Comparison of ENCODE assay signal across 21 mouse cellular contexts in the genomic region with DNA sequence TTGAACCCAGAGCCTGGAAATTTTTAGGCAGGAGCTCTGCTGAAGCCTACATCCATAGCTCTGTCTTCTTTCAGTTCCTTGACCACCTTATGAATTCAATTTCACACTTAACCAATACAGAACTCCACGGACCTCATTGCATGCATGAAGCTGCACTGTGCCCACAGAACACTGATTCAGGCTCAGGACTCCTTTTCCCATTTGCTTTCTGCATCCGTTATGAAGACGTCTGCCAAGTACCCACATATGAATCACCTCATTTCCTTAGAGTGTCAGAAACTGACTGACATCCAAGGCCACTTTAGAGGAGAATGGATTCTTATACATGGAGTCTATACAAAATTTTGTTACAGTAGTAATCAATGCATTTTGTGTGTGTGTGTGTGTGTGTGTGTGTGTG.
DNase-seq lines count a peak whose midpoint lies in the region; ATAC-seq and TF ChIP-seq lines count a peak whose summit lies in the region.
"Had no signal": no experiment of that assay in that cellular context is flagged by ENCODE, and none has a peak within 500 bp of the region (broad histone marks: within the 10 kb centered on the region; RNA-seq: fewer than 3 reads in every experiment).

No protein-coding gene starts in this region.

- no peaks in the 10 kb centered on the region for H3K36me3 ChIP-seq in hindbrain, postnatal 0 days (ENCODE audit: insufficient read depth, low read length)
- H3K36me3 ChIP-seq: embryonic facial prominence, embryonic 13.5 days; embryonic facial prominence, embryonic 15.5 days; forebrain, embryonic 15.5 days had no signal

- H3K27ac ChIP-seq in hindbrain, postnatal 0 days: no peak overlapping the region
- H3K27ac ChIP-seq: embryonic facial prominence, embryonic 13.5 days; embryonic facial prominence, embryonic 15.5 days; forebrain, embryonic 13.5 days; forebrain, embryonic 15.5 days had no signal

- no peak for TF ChIP-seq CTCF in hindbrain, postnatal 0 days (IDR thresholded peaks at IDR 0.05; ENCODE audit: low read depth)

- DNase-seq in right cerebral cortex, adult 18-20 months: peak; percentile 1
- no peak for DNase-seq in right cerebral cortex, postnatal 14 days
- DNase-seq in 416B (ENCODE audit: low read depth): peak; percentile 51
- DNase-seq in hindbrain, postnatal 0 days (ENCODE audit: low spot score): no peak
- DNase-seq in layer of hippocampus, postnatal 36 days: no peak
- DNase-seq: adrenal gland, adult 2 months; adrenal gland, postnatal 10 days; adrenal gland, postnatal 25 days; cerebellum, adult 11 months; cerebellum, adult 18-20 months; cerebellum, adult 8-10 months; cerebellum, adult 9-11 months; cerebellum, postnatal 14 days; cerebellum, postnatal 36 days; embryo, embryonic 11 days; forebrain, postnatal 0 days had no signal

- H3K27me3 ChIP-seq in hindbrain, postnatal 0 days (ENCODE audit: insufficient read depth, low read length): no peaks in the 10 kb centered on the region
- H3K27me3 ChIP-seq: embryonic facial prominence, embryonic 13.5 days; embryonic facial prominence, embryonic 15.5 days; forebrain, embryonic 13.5 days; forebrain, embryonic 15.5 days had no signal

- no peaks in the 10 kb centered on the region for H3K4me1 ChIP-seq in hindbrain, postnatal 0 days (ENCODE audit: insufficient read depth, low read length)
- H3K4me1 ChIP-seq: embryonic facial prominence, embryonic 13.5 days; embryonic facial prominence, embryonic 15.5 days; forebrain, embryonic 13.5 days; forebrain, embryonic 15.5 days had no signal

- no peak overlapping the region for H3K4me2 ChIP-seq in hindbrain, postnatal 0 days (ENCODE audit: low read depth, low read length)
- H3K4me2 ChIP-seq: embryonic facial prominence, embryonic 13.5 days; embryonic facial prominence, embryonic 15.5 days; forebrain, embryonic 13.5 days; forebrain, embryonic 15.5 days had no signal

- no peak overlapping the region for H3K9ac ChIP-seq in hindbrain, postnatal 0 days (replicated peaks; ENCODE audit: low read length)
- H3K9ac ChIP-seq: embryonic facial prominence, embryonic 13.5 days; embryonic facial prominence, embryonic 15.5 days; forebrain, embryonic 13.5 days; forebrain, embryonic 15.5 days; forebrain, postnatal 0 days had no signal

- 75% methylated on average over 3 of the region's 3 CpGs for WGBS in hindbrain, postnatal 0 days

- no peak for ATAC-seq in hindbrain, postnatal 0 days
- ATAC-seq: forebrain, embryonic 13.5 days; forebrain, embryonic 15.5 days; forebrain, postnatal 0 days had no signal

- H3K9me3 ChIP-seq in hindbrain, postnatal 0 days (ENCODE audit: low read length): no peaks in the 10 kb centered on the region
- H3K9me3 ChIP-seq: embryonic facial prominence, embryonic 13.5 days; embryonic facial prominence, embryonic 15.5 days; forebrain, embryonic 13.5 days; forebrain, embryonic 15.5 days had no signal

- H3K4me3 ChIP-seq in hindbrain, postnatal 0 days (ENCODE audit: low read length): no peak overlapping the region
- H3K4me3 ChIP-seq: embryonic facial prominence, embryonic 13.5 days; embryonic facial prominence, embryonic 15.5 days; erythroblast, embryonic 14.5 days; forebrain, embryonic 13.5 days; forebrain, embryonic 15.5 days had no signal

Comparison
In these comparisons a context has a peak if more than half of its experiments do, and no peak if none do; other contexts are left out.
1. DNase-seq: peak in right cerebral cortex, adult 18-20 months (single experiment) and 416B (single experiment); none in right cerebral cortex, postnatal 14 days (single experiment), hindbrain, postnatal 0 days (single experiment) and layer of hippocampus, postnatal 36 days (0 of 2).